Mouse (Mus musculus) MEL-GATA-1-ER (cell line): ENCODE data around the gene Fam214a.

Experiments used
- DNase-seq: peaks from one replicate; pipeline ENCODE4 v3.0.0-alpha.2; 2012; ENCODE audit warnings: low read depth; ENCODE audit errors: extremely low read depth

Fam214a gene

GRCm38 (mm10) chr9:74952756-74953247, at the start of gene Fam214a:
Fam214a (plus strand) TSS chr9:74952884.
- DNase-seq, result peak; percentile 85

- peak; percentile 26 for DNase-seq
Measured at GRCm38 (mm10) chr9:74904866-74905508, 47.7 kb upstream of the Fam214a start.

- no peak for DNase-seq
Measured at GRCm38 (mm10) chr9:74906951-74907350, 45.7 kb upstream of the Fam214a start.

GRCm38 (mm10) chr9:74909245-74909644, 43.4 kb upstream of the Fam214a start:
- no peak for DNase-seq

- no peak for DNase-seq
Measured at GRCm38 (mm10) chr9:74910226-74910759, 42.4 kb upstream of the Fam214a start.

- DNase-seq, result no peak
Measured at GRCm38 (mm10) chr9:74911430-74911829, 41.3 kb upstream of the Fam214a start.

GRCm38 (mm10) chr9:74911919-74912318, 40.8 kb upstream of the Fam214a start:
- DNase-seq, result no peak

GRCm38 (mm10) chr9:74912619-74913376, 39.9 kb upstream of the Fam214a start:
- DNase-seq, result no peak

- no peak for DNase-seq
Measured at GRCm38 (mm10) chr9:74915611-74916010, 37.1 kb upstream of the Fam214a start.

- DNase-seq, result no peak
Measured at GRCm38 (mm10) chr9:74920450-74920849, 32.2 kb upstream of the Fam214a start.

- DNase-seq, result no peak
Measured at GRCm38 (mm10) chr9:74921422-74921821, 31.3 kb upstream of the Fam214a start.

GRCm38 (mm10) chr9:74922884-74923283, 29.8 kb upstream of the Fam214a start:
- no peak for DNase-seq

GRCm38 (mm10) chr9:74923291-74923977, 29.2 kb upstream of the Fam214a start:
- no peak for DNase-seq

GRCm38 (mm10) chr9:74925220-74925769, 27.4 kb upstream of the Fam214a start:
- no peak for DNase-seq

- no peak for DNase-seq
Measured at GRCm38 (mm10) chr9:74929981-74930423, 22.7 kb upstream of the Fam214a start.

GRCm38 (mm10) chr9:74930653-74931052, 22.0 kb upstream of the Fam214a start:
- no peak for DNase-seq

GRCm38 (mm10) chr9:74935289-74935688, 17.4 kb upstream of the Fam214a start:
- no peak for DNase-seq

GRCm38 (mm10) chr9:74937761-74938160, 14.9 kb upstream of the Fam214a start:
- no peak for DNase-seq

GRCm38 (mm10) chr9:74938670-74939534, 13.8 kb upstream of the Fam214a start:
- no peak for DNase-seq

- DNase-seq, result no peak
Measured at GRCm38 (mm10) chr9:74946713-74947402, 5.8 kb upstream of the Fam214a start.
